Mouse (Mus musculus) layer of hippocampus, adult 8-10 months (tissue): ENCODE results near the gene Dkk3. TPM values are rescaled to one million over a fixed set of nuclear protein-coding genes. Genes with fewer than 3 reads are reported as not detected.

Source experiments
- DNase-seq, 2 experiments: peaks; one replicate each; pipeline ENCODE4 v3.0.0; 2022; ENCODE audit warnings: low spot score in 2 of 2
- total RNA-seq, 4 experiments: library from RNA; stranded (reverse); gene quantifications; 2 replicates each; pipeline ENCODE4 v1.2.4; 2022

The Dkk3 gene
- total RNA-seq, 4 experiments from 2014 or later: 256 to 294 (median 274) TPM

DNA sequence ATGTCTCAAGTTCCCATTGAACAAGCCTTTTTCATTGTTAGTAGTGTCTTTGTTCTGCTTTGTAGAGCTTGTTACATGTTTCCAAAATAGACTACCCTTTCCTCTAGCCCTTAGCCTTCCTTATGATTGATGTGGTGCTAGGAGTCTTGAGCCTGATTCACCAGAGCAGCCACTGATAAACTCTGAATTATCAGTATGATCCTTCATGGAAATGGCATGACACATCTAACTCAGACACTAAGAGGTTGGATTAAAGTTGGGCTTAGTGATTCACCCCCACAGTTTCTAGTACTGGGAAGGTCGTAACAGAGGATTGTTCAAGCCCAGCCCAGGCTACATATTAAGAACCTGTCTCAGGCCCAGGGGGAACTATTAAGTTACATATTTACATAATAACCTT is 76.2 kb downstream of the Dkk3 start:
- no peak for DNase-seq

DNA sequence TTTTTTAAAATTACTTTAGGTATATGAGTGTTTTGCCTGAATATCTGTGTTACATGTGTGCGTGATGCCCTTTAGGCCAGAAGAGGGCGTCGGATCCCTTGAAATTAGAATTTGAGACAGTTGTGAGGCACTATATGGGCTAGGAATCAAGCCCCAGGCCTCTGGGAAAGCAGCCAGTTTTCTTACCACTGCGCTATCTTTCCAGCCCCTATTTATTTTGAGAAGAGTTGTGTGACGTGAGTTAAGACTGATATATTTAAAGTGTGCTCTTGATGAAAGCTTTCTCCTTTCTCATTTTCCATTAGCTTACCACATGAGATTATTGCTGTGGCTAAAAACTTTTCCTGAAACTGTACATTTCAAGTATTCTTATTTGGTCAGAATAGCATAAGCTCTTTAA is 84.0 kb downstream of the Dkk3 start:
- DNase-seq: no peak

Other genes with a start within 250 kb of the Dkk3 start
- 10 to 100 TPM; 63.3 to 69.2 (median 66.6) TPM for gene Usp47, start 135.6 kb downstream of the Dkk3 start, total RNA-seq
- 100 to 1,000 TPM; 538 to 639 (median 590) TPM for gene Mical2, start 66.8 kb upstream of the Dkk3 start, total RNA-seq